Mouse (Mus musculus) CH12.LX (cell line): ENCODE measurements at regions not wholly inside any gene's neighbourhood (a gene's known extent, or its start where the extent isn't known, plus 50 kb on each side); places are given as distances from the start of the nearest gene placed in this dataset.

Source experiments
- DNase-seq: peaks from one replicate; pipeline ENCODE4 v3.0.0-alpha.2; 2013; ENCODE audit errors: extremely low read depth
- H3K27ac ChIP-seq: 2 replicates; pipeline ENCODE4 v1.5.1; 2012; ENCODE audit warnings: low read depth, mild to moderate bottlenecking, control low read depth, moderate library complexity; ENCODE audit not compliant: insufficient read depth
- H3K27me3 ChIP-seq: replicated peaks from 2 replicates; pipeline ENCODE3; 2012; ENCODE audit warnings: inconsistent platforms
- H3K36me3 ChIP-seq, 2 experiments: replicated peaks in 1 of 2; 2 replicates each; pipeline versions ENCODE3 to v1.6.1; 2012; ENCODE audit warnings: inconsistent platforms in 1 of 2, low read length in 1 of 2, mild to moderate bottlenecking in 1 of 2, mixed read lengths in 1 of 2, moderate library complexity in 1 of 2; ENCODE audit not compliant: control insufficient read depth in 1 of 2, insufficient read depth in 1 of 2
- H3K4me1 ChIP-seq, 2 experiments: 2 replicates each; pipeline ENCODE4 v1.6.1; 2012; ENCODE audit warnings: inconsistent platforms in 1 of 2, moderate library complexity in 1 of 2; ENCODE audit not compliant: insufficient read depth in 2 of 2, control insufficient read depth in 1 of 2
- H3K4me2 ChIP-seq: 2 replicates; pipeline ENCODE4 v1.6.1; 2012; ENCODE audit warnings: low read depth, mild to moderate bottlenecking, control low read depth; ENCODE audit not compliant: poor library complexity, insufficient read depth, severe bottlenecking
- H3K4me3 ChIP-seq, 3 experiments: fragments of 150-350 bp in 1 of 3; sonication (generic) in 1 of 3; replicated peaks in 1 of 3; 2 replicates each; pipeline versions ENCODE3 to v1.5.1; 2011 to 2012; ENCODE audit warnings: low read depth in 2 of 3, low read length in 2 of 3, mild to moderate bottlenecking in 2 of 3, moderate library complexity in 2 of 3, control low read depth in 1 of 3, improper control_type of control experiment in 1 of 3, inconsistent platforms in 1 of 3, mixed read lengths in 1 of 3; ENCODE audit not compliant: poor library complexity in 1 of 3
- H3K79me2 ChIP-seq: replicated peaks from 2 replicates; pipeline ENCODE4 v1.6.1; 2012; ENCODE audit warnings: mild to moderate bottlenecking, moderate library complexity; ENCODE audit not compliant: control insufficient read depth, poor library complexity, insufficient read depth, severe bottlenecking; ENCODE audit errors: extremely low read depth
- H3K9ac ChIP-seq: 2 replicates; pipeline ENCODE4 v1.6.1; 2012; ENCODE audit warnings: low read depth, mild to moderate bottlenecking, control low read depth, moderate library complexity; ENCODE audit not compliant: insufficient read depth
- H3K9me3 ChIP-seq: replicated peaks from 2 replicates; pipeline ENCODE3; 2012; ENCODE audit warnings: low read length, inconsistent platforms, mixed read lengths
- BHLHE40 ChIP-seq: IDR thresholded peaks from 2 replicates; pipeline ENCODE4 v1.6.1; 2011; ENCODE audit warnings: mild to moderate bottlenecking, low read depth, low read length, improper control_type of control experiment
- CTCF ChIP-seq, 2 experiments: IDR thresholded peaks in 1 of 2; conservative IDR thresholded peaks in 1 of 2; 2 replicates each; pipeline ENCODE4 v1.5.1; 2011 to 2012; ENCODE audit warnings: low read depth in 2 of 2, low read length in 2 of 2, improper control_type of control experiment in 1 of 2, inconsistent platforms in 1 of 2, mild to moderate bottlenecking in 1 of 2, moderate library complexity in 1 of 2
- ETS1 ChIP-seq: conservative IDR thresholded peaks from 2 replicates; pipeline ENCODE4 v1.6.1; 2012; ENCODE audit warnings: low read depth, mild to moderate bottlenecking, inconsistent platforms, low read length, improper control_type of control experiment, moderate library complexity
- IRF4 ChIP-seq: IDR thresholded peaks from 2 replicates; pipeline ENCODE4 v1.6.1; 2014; ENCODE audit warnings: low read depth, mild to moderate bottlenecking, inconsistent platforms, low read length, improper control_type of control experiment
- JUN ChIP-seq: IDR thresholded peaks from 2 replicates; pipeline ENCODE4 v1.6.1; 2011; ENCODE audit warnings: low read depth, mild to moderate bottlenecking, low read length, improper control_type of control experiment, moderate library complexity; ENCODE audit not compliant: insufficient read depth
- JUND ChIP-seq: conservative IDR thresholded peaks from 2 replicates; pipeline ENCODE4 v1.6.1; 2011; ENCODE audit warnings: low read depth, low read length, improper control_type of control experiment
- KAT2A ChIP-seq: IDR thresholded peaks from 2 replicates; pipeline ENCODE4 v1.6.1; 2012; ENCODE audit warnings: low read length, improper control_type of control experiment, inconsistent platforms; ENCODE audit not compliant: insufficient replicate concordance
- MAX ChIP-seq: IDR thresholded peaks from 2 replicates; pipeline ENCODE4 v1.6.1; 2011; ENCODE audit warnings: low read length, improper control_type of control experiment
- MAZ ChIP-seq: IDR thresholded peaks from 2 replicates; pipeline ENCODE4 v1.6.1; 2012; ENCODE audit warnings: low read depth, mild to moderate bottlenecking, inconsistent platforms, low read length, improper control_type of control experiment, moderate library complexity
- MXI1 ChIP-seq: IDR thresholded peaks from 2 replicates; pipeline ENCODE4 v1.6.1; 2011; ENCODE audit warnings: mild to moderate bottlenecking, low read depth, low read length, improper control_type of control experiment
- NELFE ChIP-seq: IDR thresholded peaks from 2 replicates; pipeline ENCODE4 v1.6.1; 2011; ENCODE audit warnings: low read depth, low read length, improper control_type of control experiment
- POLR2A ChIP-seq: IDR thresholded peaks from 2 replicates; pipeline ENCODE4 v1.6.1; 2011; ENCODE audit warnings: low read depth, mild to moderate bottlenecking, improper control_type of control experiment, low read length
- SMC3 ChIP-seq: IDR thresholded peaks from 2 replicates; pipeline ENCODE4 v1.6.1; 2011; ENCODE audit warnings: low read depth, low read length, improper control_type of control experiment
- TBP ChIP-seq: conservative IDR thresholded peaks from 2 replicates; pipeline ENCODE4 v1.6.1; 2011; ENCODE audit warnings: low read depth, low read length, improper control_type of control experiment
- TCF12 ChIP-seq: IDR thresholded peaks from 2 replicates; pipeline ENCODE4 v1.6.1; 2014; ENCODE audit warnings: low read depth, mild to moderate bottlenecking, inconsistent platforms, low read length, improper control_type of control experiment
- UBTF ChIP-seq: IDR thresholded peaks from 2 replicates; pipeline ENCODE4 v1.6.1; 2012; ENCODE audit warnings: low read depth, mild to moderate bottlenecking, inconsistent platforms, low read length, improper control_type of control experiment, moderate library complexity
- USF1 ChIP-seq: IDR thresholded peaks from 2 replicates; pipeline ENCODE4 v1.6.1; 2014; ENCODE audit warnings: low read depth, mild to moderate bottlenecking, inconsistent platforms, low read length, improper control_type of control experiment
- USF2 ChIP-seq: conservative IDR thresholded peaks from 2 replicates; pipeline ENCODE4 v1.6.1; 2011; ENCODE audit warnings: low read depth, low read length, improper control_type of control experiment
- ZNF384 ChIP-seq: IDR thresholded peaks from 2 replicates; pipeline ENCODE4 v1.6.1; 2012; ENCODE audit warnings: low read depth, low read length, improper control_type of control experiment, inconsistent platforms
- dilution Hi-C: fragments of 300-500 bp; cut with MboI; formaldehyde crosslinking; loops from 2 replicates; pipeline ENCODE4 v1.14.3; 2020; ENCODE audit warnings: low sequenced_read_pairs; ENCODE audit not compliant: extremely low pct_unique_long_range_greater_than_20kb, extremely low pct_ligation_motif_present
- in situ Hi-C: fragments of 300-500 bp; cut with MboI; formaldehyde crosslinking; loops from 3 replicates; pipeline ENCODE4 v1.14.3; 2019; ENCODE audit warnings: low sequenced_read_pairs, low pct_ligation_motif_present, low pct_unique_long_range_greater_than_20kb, mixed read lengths

GRCm38 (mm10) chr19:26068553-26068952 is 396.3 kb downstream of the Dmrt2 start:
- H3K27ac ChIP-seq, result no peak overlapping the region
- no peaks in the 10 kb centered on the region; a peak in 1 of 4 replicates for H3K4me1 ChIP-seq
- no peak for DNase-seq
- dilution Hi-C loops (no loop called here), in situ Hi-C loops (no loop called here)
- H3K27me3 ChIP-seq, result no peaks in the 10 kb centered on the region
- H3K9ac ChIP-seq, result no peak overlapping the region
- no peak overlapping the region for H3K4me2 ChIP-seq
- H3K9me3 ChIP-seq, result no peaks in the 10 kb centered on the region
- no peak overlapping the region for H3K4me3 ChIP-seq
- no peaks in the 10 kb centered on the region for H3K79me2 ChIP-seq
- no peaks in the 10 kb centered on the region for H3K36me3 ChIP-seq
- no peak for TF ChIP-seq USF2
- TF ChIP-seq NELFE, result no peak
- no peak for TF ChIP-seq UBTF
- TF ChIP-seq MAX, result no peak
- TF ChIP-seq ZNF384, result no peak
- no peak for TF ChIP-seq MXI1
- no peak for TF ChIP-seq MAZ
- no peak for TF ChIP-seq USF1
- no peak for TF ChIP-seq JUN
- no peak for TF ChIP-seq JUND
- no peak for TF ChIP-seq TBP
- TF ChIP-seq IRF4, result no peak
- no peak for TF ChIP-seq ETS1
- no peak for TF ChIP-seq TCF12
- TF ChIP-seq POLR2A, result no peak
- TF ChIP-seq BHLHE40, result no peak
- no peak for TF ChIP-seq SMC3
- no peak for TF ChIP-seq KAT2A

DNA sequence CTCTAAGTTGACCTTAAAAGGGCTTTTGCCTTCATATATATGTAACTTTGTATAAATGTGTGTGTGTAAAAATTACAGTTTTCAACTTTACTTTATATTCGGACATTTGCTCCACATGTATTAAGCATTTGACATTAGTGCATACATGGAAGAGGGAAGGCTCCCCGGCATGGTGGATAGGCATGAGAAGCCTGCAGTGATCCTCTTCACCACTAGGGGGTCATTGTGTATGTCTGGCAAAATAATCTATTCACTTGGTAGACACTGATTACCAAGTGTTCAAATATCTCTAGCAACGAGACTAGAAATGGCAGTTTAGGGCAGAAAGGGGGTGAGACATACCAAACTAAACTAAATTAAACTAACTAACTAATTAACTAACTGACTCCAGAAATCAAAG is 397.7 kb downstream of the Dmrt2 start:
- peak; percentile 17 for DNase-seq
- in situ Hi-C loops, result no loop called here
- dilution Hi-C loops, result no loop called here
- H3K27me3 ChIP-seq, result no peaks in the 10 kb centered on the region
- TF ChIP-seq SMC3, result peak; percentile 8; the same call in 1 of the 2 replicates
- TF ChIP-seq CTCF (conservative IDR thresholded peaks at IDR 0.05 in 1 of 2, IDR thresholded peaks at IDR 0.05 in 1 of 2; ENCODE audit: low read depth in 2 of 2, low read length in 2 of 2), result peak; percentile 39 to 56; a peak in 3 of 4 replicates
- no peak for TF ChIP-seq JUND
- H3K4me1 ChIP-seq, result no peaks in the 10 kb centered on the region; a peak in 1 of 4 replicates
- H3K4me3 ChIP-seq, result no peak overlapping the region
- no peak overlapping the region for H3K4me2 ChIP-seq
- H3K9me3 ChIP-seq, result no peaks in the 10 kb centered on the region
- no peak overlapping the region for H3K27ac ChIP-seq
- no peaks in the 10 kb centered on the region for H3K36me3 ChIP-seq
- no peak overlapping the region for H3K9ac ChIP-seq
- H3K79me2 ChIP-seq, result no peaks in the 10 kb centered on the region
